In genomic region chr4:34960781-34961560, GRCm38 (mm10) we compare ENCODE assay signal across 14 mouse cellular contexts.
A peak's percentile ranks its signal among the peaks of the same experiment; 100 is the strongest.
DNase-seq lines count a peak whose midpoint lies in the region; ATAC-seq and TF ChIP-seq lines count a peak whose summit lies in the region.
"Had no signal": no experiment of that assay in that cellular context is flagged by ENCODE, and none has a peak within 500 bp of the region (broad histone marks: within the 10 kb centered on the region; RNA-seq: fewer than 3 reads in every experiment).

No protein-coding gene starts in this region.

- H3K27ac ChIP-seq in forebrain, embryonic 16.5 days (ENCODE audit: low read length): no peak overlapping the region
- H3K27ac ChIP-seq in forebrain, embryonic 12.5 days: no peak overlapping the region
- H3K27ac ChIP-seq in kidney, embryonic 16.5 days (ENCODE audit: low read length): no peak overlapping the region
- no peak overlapping the region for H3K27ac ChIP-seq in stomach, postnatal 0 days (replicated peaks)
- no peak overlapping the region for H3K27ac ChIP-seq in cerebellum, adult 2 months (ENCODE audit: insufficient read depth, low read length)
- H3K27ac ChIP-seq: midbrain, embryonic 10.5 days had no signal

- 75% methylated on average over 15 of the region's 15 CpGs for WGBS in forebrain, embryonic 16.5 days
- WGBS in forebrain, embryonic 12.5 days: 79% methylated on average over 15 of the region's 15 CpGs
- 71% methylated on average over 15 of the region's 15 CpGs for WGBS in kidney, embryonic 16.5 days
- WGBS in stomach, postnatal 0 days: 75% methylated on average over 15 of the region's 15 CpGs
- 78% methylated on average over 15 of the region's 15 CpGs for WGBS in cerebellum, adult 2 months

- TF ChIP-seq POLR2A in cerebellum, adult 2 months (IDR thresholded peaks at IDR 0.05; ENCODE audit: borderline replicate concordance, insufficient read depth, low read length): no peak

- TF ChIP-seq CTCF in stomach, postnatal 0 days (IDR thresholded peaks at IDR 0.05; ENCODE audit: low read depth): peak; percentile 81
- TF ChIP-seq CTCF in cerebellum, adult 2 months (IDR thresholded peaks at IDR 0.05; ENCODE audit: borderline replicate concordance, insufficient read depth, low read depth, low read length): no peak; the same call in 1 of the 2 replicates

- peak; percentile 45 for ATAC-seq in forebrain, embryonic 16.5 days
- ATAC-seq in forebrain, embryonic 12.5 days (ENCODE audit: low FRiP score): no peak
- no peak for ATAC-seq in kidney, embryonic 16.5 days (ENCODE audit: low FRiP score, low TSS enrichment)
- ATAC-seq in stomach, postnatal 0 days (ENCODE audit: low FRiP score, low TSS enrichment): no peak
- ATAC-seq: CD4-positive, CD25-positive, alpha-beta regulatory T cell, adult 4 months had no signal

- no peaks in the 10 kb centered on the region for H3K36me3 ChIP-seq in forebrain, embryonic 16.5 days (ENCODE audit: control insufficient read depth, insufficient read depth)
- no peaks in the 10 kb centered on the region for H3K36me3 ChIP-seq in forebrain, embryonic 12.5 days (replicated peaks)
- H3K36me3 ChIP-seq in kidney, embryonic 16.5 days (ENCODE audit: insufficient read depth, low read length): no peaks in the 10 kb centered on the region
- no peaks in the 10 kb centered on the region for H3K36me3 ChIP-seq in stomach, postnatal 0 days (ENCODE audit: control insufficient read depth, insufficient read depth, low read length)
- H3K36me3 ChIP-seq: midbrain, embryonic 10.5 days had no signal

- no peaks in the 10 kb centered on the region for H3K4me1 ChIP-seq in forebrain, embryonic 16.5 days (replicated peaks; ENCODE audit: control insufficient read depth, insufficient read depth, low read length)
- H3K4me1 ChIP-seq in forebrain, embryonic 12.5 days: peaks cover 7% of the 10 kb centered on the region; the same call in 1 of the 2 replicates
- H3K4me1 ChIP-seq in kidney, embryonic 16.5 days (ENCODE audit: insufficient read depth, low read length): peaks cover 9% of the 10 kb centered on the region
- H3K4me1 ChIP-seq in stomach, postnatal 0 days (replicated peaks; ENCODE audit: control insufficient read depth, insufficient read depth): peaks cover 6% of the 10 kb centered on the region
- H3K4me1 ChIP-seq in cerebellum, adult 2 months (ENCODE audit: control insufficient read depth, insufficient read depth, low read length): no peaks in the 10 kb centered on the region

- H3K9me3 ChIP-seq in forebrain, embryonic 16.5 days (ENCODE audit: control insufficient read depth, low read length): no peaks in the 10 kb centered on the region
- no peaks in the 10 kb centered on the region for H3K9me3 ChIP-seq in forebrain, embryonic 12.5 days
- no peaks in the 10 kb centered on the region for H3K9me3 ChIP-seq in kidney, embryonic 16.5 days (ENCODE audit: low read length)
- no peaks in the 10 kb centered on the region for H3K9me3 ChIP-seq in stomach, postnatal 0 days (ENCODE audit: control insufficient read depth, low read length)
- H3K9me3 ChIP-seq: midbrain, embryonic 10.5 days had no signal

- no peak for TF ChIP-seq EP300 in stomach, postnatal 0 days (optimal IDR thresholded peaks at IDR 0.05)

- DNase-seq in kidney, postnatal 10 days: peak; percentile 26
- DNase-seq in right cerebral cortex, postnatal 14 days: peak; percentile 19
- DNase-seq in right cerebral cortex, postnatal 36 days (ENCODE audit: low spot score in 2 of 2): no peak
- DNase-seq in stomach, postnatal 0 days (ENCODE audit: low spot score): no peak
- DNase-seq in cerebellum, adult 2 months: no peak
- DNase-seq: adrenal gland, postnatal 10 days; cerebellum, postnatal 14 days; heart, postnatal 4 days; thymus, adult 2 months had no signal

- H3K4me3 ChIP-seq in forebrain, embryonic 16.5 days (replicated peaks; ENCODE audit: low read length): no peak overlapping the region
- no peak overlapping the region for H3K4me3 ChIP-seq in forebrain, embryonic 12.5 days (replicated peaks)
- no peak overlapping the region for H3K4me3 ChIP-seq in kidney, embryonic 16.5 days (ENCODE audit: low read length)
- H3K4me3 ChIP-seq in stomach, postnatal 0 days (ENCODE audit: low read depth, low read length): no peak overlapping the region
- no peak overlapping the region for H3K4me3 ChIP-seq in cerebellum, adult 2 months (replicated peaks; ENCODE audit: insufficient read depth, low read depth, low read length)
- H3K4me3 ChIP-seq: midbrain, embryonic 10.5 days had no signal

- no peak overlapping the region for H3K9ac ChIP-seq in forebrain, embryonic 16.5 days (replicated peaks; ENCODE audit: low read depth, low read length)
- H3K9ac ChIP-seq in forebrain, embryonic 12.5 days: no peak overlapping the region
- H3K9ac ChIP-seq in kidney, embryonic 16.5 days (replicated peaks; ENCODE audit: low read length): no peak overlapping the region
- no peak overlapping the region for H3K9ac ChIP-seq in stomach, postnatal 0 days (ENCODE audit: low read length)

- H3K27me3 ChIP-seq in forebrain, embryonic 16.5 days (replicated peaks; ENCODE audit: control insufficient read depth, insufficient read depth, low read length): no peaks in the 10 kb centered on the region
- H3K27me3 ChIP-seq in forebrain, embryonic 12.5 days: no peaks in the 10 kb centered on the region
- H3K27me3 ChIP-seq in kidney, embryonic 16.5 days (ENCODE audit: insufficient read depth, low read length): no peaks in the 10 kb centered on the region
- no peaks in the 10 kb centered on the region for H3K27me3 ChIP-seq in stomach, postnatal 0 days (ENCODE audit: control insufficient read depth, insufficient read depth, low read length)
- H3K27me3 ChIP-seq in cerebellum, adult 2 months (ENCODE audit: control insufficient read depth, insufficient read depth, low read length): no peaks in the 10 kb centered on the region

- no peak overlapping the region for H3K4me2 ChIP-seq in forebrain, embryonic 16.5 days (ENCODE audit: low read length)
- no peak overlapping the region; the same call in 1 of the 2 replicates for H3K4me2 ChIP-seq in forebrain, embryonic 12.5 days
- H3K4me2 ChIP-seq in kidney, embryonic 16.5 days (replicated peaks; ENCODE audit: low read depth, low read length): no peak overlapping the region
- no peak overlapping the region for H3K4me2 ChIP-seq in stomach, postnatal 0 days (replicated peaks; ENCODE audit: low read depth)

Comparison
In these comparisons a context has a peak if more than half of its experiments do, and no peak if none do; other contexts are left out.
1. DNase-seq: peak in kidney, postnatal 10 days (single experiment) and right cerebral cortex, postnatal 14 days (single experiment); none in right cerebral cortex, postnatal 36 days (0 of 2), stomach, postnatal 0 days (single experiment) and cerebellum, adult 2 months (0 of 2).